Mouse (Mus musculus): Measurements from ENCODE around the gene Olfr472.
"Not testable (repeated sequence)": the region's sequence is repeated elsewhere in the genome, so short reads cannot be mapped to it uniquely, and the experiment has no call there.

Olfr472 gene

DNA sequence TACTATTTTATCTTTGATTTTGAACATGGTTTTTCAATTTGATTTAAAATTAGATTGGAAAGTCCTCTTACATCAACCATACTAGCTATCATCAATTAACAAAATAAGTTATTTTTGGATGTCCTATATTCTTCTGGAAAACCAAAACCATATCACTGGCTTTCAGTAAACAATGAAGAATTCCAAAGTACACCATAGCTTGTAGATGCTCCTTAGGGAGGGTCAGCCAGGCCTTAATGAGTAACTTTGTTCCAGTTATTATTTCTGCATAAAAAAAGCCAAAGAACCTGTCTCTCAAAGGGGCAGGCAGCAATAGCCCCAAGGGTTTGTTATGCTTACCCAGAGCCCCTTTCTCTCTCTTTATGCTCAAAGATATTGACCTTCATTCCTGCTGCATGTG, at the start of gene Olfr472:
TSS of gene Olfr472 (plus strand) at position 301 of the 400 bp plus-strand sequence.
- no peak for DNase-seq (ENCODE audit: extremely low read depth, insufficient read length, low spot score)

DNA sequence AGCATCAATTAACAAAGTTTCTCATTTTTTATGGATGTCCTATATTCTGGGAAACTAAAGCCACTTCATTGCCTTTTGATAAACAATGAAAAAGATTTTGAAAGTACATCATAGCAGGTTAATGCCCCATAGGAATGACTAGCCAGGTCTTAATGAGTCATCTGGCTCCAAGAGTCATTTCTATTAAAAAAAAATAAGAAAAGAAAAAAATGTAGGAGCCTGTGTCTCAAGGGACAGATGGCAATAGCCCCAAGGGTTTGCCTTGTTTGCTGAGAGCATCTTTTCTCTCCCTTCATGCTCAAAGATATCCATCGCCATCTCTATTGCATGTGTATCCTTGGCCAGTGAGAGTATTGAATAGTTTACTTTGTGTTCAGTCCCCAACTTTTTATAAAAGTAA, 32.4 kb downstream of the Olfr472 start, which contains the start of gene Olfr473:
TSS of gene Olfr473 (plus strand) at position 301 of the 400 bp plus-strand sequence.
- DNase-seq (ENCODE audit: extremely low read depth, insufficient read length, low spot score): no peak

DNA sequence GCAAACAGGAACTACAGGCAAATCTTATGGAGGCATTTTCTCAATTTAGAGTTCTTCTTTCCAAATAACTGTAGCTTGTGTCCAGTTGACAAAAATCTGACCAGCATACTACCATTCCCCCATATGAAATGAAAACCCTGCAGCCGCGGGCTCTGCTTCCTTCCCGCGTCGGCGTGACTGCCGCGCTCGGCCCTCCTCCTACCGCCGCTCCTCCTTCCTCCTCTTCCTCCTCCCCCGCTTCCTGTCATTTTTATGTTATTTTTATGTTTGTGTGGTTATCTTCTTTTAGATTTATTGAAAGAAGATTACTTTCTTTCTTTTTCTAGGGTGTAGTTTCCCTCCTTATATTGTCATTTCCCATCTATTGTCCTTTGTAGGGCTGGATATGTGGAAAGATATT, 54.8 kb downstream of the Olfr472 start:
- not testable (repeated sequence) for DNase-seq (ENCODE audit: extremely low read depth, insufficient read length, low spot score)

DNA sequence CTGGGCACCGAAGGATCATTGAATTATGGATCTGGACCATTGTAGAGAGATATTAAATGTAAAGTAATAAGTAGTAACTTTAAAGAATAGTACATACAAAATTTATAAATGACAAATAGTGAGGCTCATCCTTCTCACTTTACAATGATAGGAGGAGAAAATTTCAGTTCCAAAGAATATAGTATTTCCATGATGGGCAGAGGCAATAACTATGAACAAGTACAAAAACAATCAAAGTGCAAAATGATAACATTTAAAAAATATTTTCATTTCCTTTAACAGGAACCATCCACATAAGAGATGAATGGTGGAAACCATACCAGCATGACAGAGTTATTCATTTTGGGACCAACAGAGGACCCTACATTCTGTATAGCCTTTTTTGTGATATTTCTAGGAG, 56.6 kb downstream of the Olfr472 start, which contains the start of gene Olfr474:
TSS of gene Olfr474 (plus strand) at position 301 of the 400 bp plus-strand sequence.
- DNase-seq (ENCODE audit: extremely low read depth, insufficient read length, low spot score): no peak
